Mouse (Mus musculus) lung, postnatal 14 days (tissue): ENCODE data around the gene Adgrl2.

Experiments used
- DNase-seq: peaks from one replicate; pipeline ENCODE4 v3.0.0; 2021

Adgrl2 gene

DNA sequence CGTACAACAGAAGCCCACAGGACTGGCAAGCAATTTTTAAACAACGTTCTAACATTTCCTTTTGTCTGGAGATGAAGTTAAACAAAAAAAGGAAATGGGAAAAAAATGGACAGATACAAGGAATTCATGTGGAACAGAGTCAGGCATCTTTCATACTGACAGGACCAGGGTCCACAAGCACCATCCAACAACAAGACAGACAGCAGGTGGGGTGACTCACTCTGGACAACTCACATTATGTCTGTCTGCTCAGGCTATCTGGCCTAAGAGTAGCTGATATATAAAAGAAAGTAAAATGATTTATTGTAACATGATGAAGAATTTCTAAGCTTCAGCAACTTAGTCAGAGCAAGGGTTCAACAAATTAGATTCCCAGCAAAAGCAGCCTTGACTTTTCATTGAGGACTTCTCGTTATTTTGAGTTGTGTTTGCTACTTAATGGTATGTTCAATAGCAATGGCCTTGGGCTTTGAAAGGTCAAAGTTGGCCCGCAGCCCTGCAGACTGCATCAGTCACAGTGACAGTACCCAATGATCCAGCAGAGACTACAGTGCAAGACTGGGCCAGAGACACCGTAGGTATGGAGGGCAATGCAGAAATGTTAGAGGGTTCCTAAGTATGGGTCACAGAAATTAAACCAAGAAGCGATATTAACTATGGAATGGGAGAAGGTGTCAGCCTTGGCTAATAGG lies 171.8 kb downstream of the Adgrl2 start:
- DNase-seq = no peak

DNA sequence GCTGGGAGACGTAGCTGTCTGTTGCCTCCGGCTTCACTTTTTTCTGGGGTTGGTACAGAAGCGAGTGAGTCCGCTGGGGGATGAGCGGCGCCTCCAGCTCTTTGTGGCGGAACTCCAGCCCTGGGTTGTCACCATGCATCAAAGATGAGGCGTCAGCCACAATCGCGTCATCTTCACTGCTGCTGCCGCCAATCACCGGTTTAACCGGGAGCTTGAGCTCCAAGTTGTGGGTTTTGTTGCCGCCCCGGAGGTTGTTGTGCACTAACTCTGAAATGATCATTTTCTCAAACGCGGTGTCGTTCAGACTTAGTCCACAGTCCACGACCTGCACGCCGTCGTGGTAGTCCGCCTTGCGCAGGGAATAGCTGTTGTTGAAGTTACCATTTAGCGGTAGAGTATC lies 172.9 kb downstream of the Adgrl2 start:
- no peak for DNase-seq

DNA sequence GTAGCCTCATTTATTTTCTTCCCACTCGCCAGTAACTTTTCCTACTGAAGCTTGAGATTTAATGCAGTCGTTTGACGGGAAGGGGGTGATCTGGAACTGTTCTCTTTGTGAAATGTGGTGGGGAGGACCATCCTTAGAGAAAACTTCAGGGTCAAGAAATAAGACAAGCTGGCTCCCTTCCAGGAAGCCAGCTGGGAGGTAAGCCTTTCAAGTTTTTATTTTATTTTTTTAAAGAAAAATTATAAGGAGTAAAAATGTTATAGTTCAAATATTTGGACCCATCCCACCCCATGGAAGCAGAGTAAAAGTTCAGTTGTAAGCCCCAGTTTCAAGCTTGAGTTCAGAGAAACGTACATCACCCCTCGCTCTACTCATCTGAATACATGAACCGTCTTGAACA lies 177.2 kb downstream of the Adgrl2 start:
- no peak for DNase-seq

DNA sequence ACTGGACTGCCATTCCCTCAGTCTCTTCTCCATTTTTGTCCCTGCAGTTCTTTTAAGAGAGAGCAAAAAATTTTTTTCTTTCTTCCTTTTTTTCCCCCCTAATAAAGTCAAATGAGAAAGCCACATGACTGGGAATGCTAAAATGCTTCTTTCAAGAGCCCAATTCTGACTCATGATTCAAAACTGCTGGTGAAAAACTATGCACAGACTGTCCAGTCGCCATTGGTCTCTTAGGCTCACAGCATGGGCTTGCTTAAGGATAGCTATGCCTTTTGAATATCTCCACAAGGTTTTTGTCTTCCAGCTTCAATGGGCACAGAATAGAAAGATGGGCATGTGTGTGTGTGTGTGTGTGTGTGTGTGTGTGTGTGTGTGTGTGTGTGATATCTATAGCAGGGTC lies 178.3 kb downstream of the Adgrl2 start:
- DNase-seq = no peak

DNA sequence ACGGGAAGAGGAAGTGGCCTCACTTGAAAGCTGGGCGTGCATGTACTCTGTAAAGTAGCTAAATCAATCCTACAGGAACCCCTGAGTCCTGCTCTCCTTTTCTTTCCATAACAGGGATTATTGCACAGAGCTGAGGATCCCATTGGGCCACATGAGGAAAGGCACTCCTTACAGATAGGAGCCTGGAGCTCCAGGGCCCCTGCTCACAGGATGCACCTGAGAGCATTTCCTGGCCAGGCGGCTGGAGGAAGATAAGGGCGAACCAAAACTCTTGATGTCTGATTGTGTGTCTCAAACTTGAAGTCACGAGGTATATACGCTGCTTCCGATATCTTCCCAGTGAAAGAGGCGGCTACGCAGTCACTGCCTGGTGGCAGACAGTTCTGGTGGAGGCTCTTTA lies 183.4 kb downstream of the Adgrl2 start:
- no peak for DNase-seq

DNA sequence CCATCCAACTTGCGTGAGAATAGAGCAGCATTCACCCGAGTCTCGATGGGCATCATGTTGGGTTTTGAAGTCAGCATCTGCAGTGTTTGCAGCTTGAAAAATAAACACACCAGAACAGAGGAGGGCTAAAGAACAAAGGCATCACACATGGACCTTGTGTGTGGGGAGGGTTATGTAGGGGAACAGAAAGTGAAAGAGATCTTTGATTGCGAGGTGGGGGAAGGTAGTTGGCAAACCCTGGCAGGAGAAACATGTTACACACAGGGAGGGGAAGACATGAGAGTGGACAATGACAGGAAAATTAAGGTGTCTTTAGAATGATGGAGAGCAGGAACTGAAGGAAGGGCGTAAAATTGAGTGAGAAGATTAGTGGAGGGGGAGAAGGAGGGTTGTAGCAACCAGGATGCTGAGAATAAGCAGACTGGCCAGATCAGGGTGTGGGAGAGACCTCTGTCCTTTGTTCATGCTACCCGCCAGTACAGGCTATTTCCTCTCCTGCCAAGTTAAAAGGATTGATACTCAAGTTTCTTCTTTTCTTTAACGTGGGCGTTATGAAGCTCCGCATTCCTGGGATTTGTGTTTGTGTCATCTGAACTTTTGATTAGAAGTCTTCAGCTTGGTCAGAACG lies 197.0 kb downstream of the Adgrl2 start:
- peak; percentile 10 for DNase-seq

DNA sequence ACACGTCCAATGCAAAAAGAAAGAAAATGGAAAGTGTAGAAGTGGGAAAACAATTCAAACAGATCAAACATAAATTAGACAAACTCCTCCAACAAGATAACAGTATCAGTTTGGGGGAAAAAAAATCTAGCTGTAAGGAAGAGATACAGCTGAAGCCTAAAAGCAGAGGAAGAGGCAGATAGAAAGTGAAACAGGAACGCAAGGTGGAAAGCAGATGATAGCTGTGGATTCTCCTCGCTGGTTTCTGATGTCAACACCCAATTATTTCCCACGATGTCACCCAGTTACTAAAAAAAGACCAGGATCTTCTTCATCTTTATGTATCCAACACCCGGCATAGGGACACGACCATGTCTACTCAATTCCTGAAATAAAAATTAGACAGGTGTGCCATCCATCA lies 220.0 kb downstream of the Adgrl2 start:
- no peak for DNase-seq
